ENCODE assay signal across 28 mouse cellular contexts in the genomic region with DNA sequence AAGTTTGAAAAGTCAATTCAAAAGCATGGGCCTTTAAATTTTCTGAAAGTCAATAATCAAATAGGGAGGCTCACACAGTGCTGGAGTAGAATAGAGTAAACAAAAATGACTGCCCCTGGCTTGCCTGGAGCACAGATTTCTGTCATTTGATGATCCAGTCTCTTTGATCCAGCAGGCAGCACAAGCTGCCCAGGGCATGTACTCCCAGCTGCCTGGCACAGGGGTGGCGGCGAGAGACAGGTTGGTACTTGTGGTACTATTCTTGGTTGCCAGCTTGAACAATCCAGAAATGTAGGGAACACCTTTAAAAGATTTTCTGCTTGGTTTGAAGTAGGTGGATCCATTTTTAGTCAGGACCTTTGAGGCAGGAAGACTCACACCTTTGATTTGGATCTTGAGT. TPM values are rescaled to one million over a fixed set of nuclear protein-coding genes. Genes with fewer than 3 reads are reported as not detected.
DNase-seq lines count a peak whose midpoint lies in the region; ATAC-seq and TF ChIP-seq lines count a peak whose summit lies in the region.
"Had no signal": no experiment of that assay in that cellular context is flagged by ENCODE, and none has a peak within 500 bp of the region (broad histone marks: within the 10 kb centered on the region; RNA-seq: fewer than 3 reads in every experiment).

No protein-coding gene starts in this region.

- 95% methylated on average over 2 of the region's 2 CpGs for WGBS in heart, embryonic 12.5 days
- WGBS in intestine, embryonic 15.5 days = 86% methylated on average over 2 of the region's 2 CpGs

- H3K9ac ChIP-seq in heart, embryonic 12.5 days = no peak overlapping the region
- H3K9ac ChIP-seq in intestine, embryonic 15.5 days = no peak overlapping the region
- H3K9ac ChIP-seq: embryonic facial prominence, embryonic 12.5 days; forebrain, embryonic 13.5 days; forebrain, embryonic 15.5 days; forebrain, postnatal 0 days had no signal

- TF ChIP-seq CTCF in bone marrow macrophage, adult 2 months (IDR thresholded peaks at IDR 0.05; ENCODE audit: low read depth, low read length) = no peak

- no peak overlapping the region for H3K27ac ChIP-seq in heart, embryonic 12.5 days (ENCODE audit: poor library complexity, severe bottlenecking)
- peak overlapping the region; percentile 39 for H3K27ac ChIP-seq in bone marrow macrophage, adult 2 months (ENCODE audit: insufficient read depth, low read depth, low read length)
- H3K27ac ChIP-seq in intestine, embryonic 15.5 days = no peak overlapping the region
- H3K27ac ChIP-seq: embryonic facial prominence, embryonic 10.5 days; embryonic facial prominence, embryonic 12.5 days; forebrain, embryonic 10.5 days; forebrain, embryonic 13.5 days; forebrain, embryonic 15.5 days had no signal

- no peaks in the 10 kb centered on the region for H3K9me3 ChIP-seq in heart, embryonic 12.5 days (replicated peaks)
- H3K9me3 ChIP-seq in intestine, embryonic 15.5 days = no peaks in the 10 kb centered on the region
- H3K9me3 ChIP-seq: embryonic facial prominence, embryonic 10.5 days; embryonic facial prominence, embryonic 12.5 days; forebrain, embryonic 10.5 days; forebrain, embryonic 13.5 days; forebrain, embryonic 15.5 days; G1E had no signal

- H3K36me3 ChIP-seq in heart, embryonic 12.5 days = no peaks in the 10 kb centered on the region
- no peaks in the 10 kb centered on the region for H3K36me3 ChIP-seq in intestine, embryonic 15.5 days
- H3K36me3 ChIP-seq: embryonic facial prominence, embryonic 10.5 days; embryonic facial prominence, embryonic 12.5 days; forebrain, embryonic 10.5 days; forebrain, embryonic 15.5 days; G1E had no signal

- DNase-seq in heart, adult 11 months = peak; percentile 84
- DNase-seq in urinary bladder, adult 18-20 months (ENCODE audit: low spot score in 2 of 2) = peak; percentile 38 to 59
- no peak for DNase-seq in urinary bladder, adult 2 months (ENCODE audit: low spot score)
- peak; percentile 51 for DNase-seq in fat pad, adult 2 months (ENCODE audit: extremely low read depth, low read depth, low spot score)
- DNase-seq in yolk sac, embryonic 10.5 days (ENCODE audit: low spot score) = no peak
- DNase-seq: adrenal gland, adult 8-10 months; adrenal gland, postnatal 14 days; adrenal gland, postnatal 36 days; B cell, adult 2 months; cerebellum, adult 11-12 months; cerebellum, adult 2 months; cerebellum, adult 9-10 months; cerebellum, postnatal 10 days; cerebellum, postnatal 25 days; forebrain, postnatal 0 days had no signal

- no peaks in the 10 kb centered on the region for H3K4me1 ChIP-seq in heart, embryonic 12.5 days (replicated peaks)
- H3K4me1 ChIP-seq in bone marrow macrophage, adult 2 months (ENCODE audit: control insufficient read depth, insufficient read depth, low read length) = peaks cover 37% of the 10 kb centered on the region
- H3K4me1 ChIP-seq in intestine, embryonic 15.5 days (replicated peaks) = no peaks in the 10 kb centered on the region
- H3K4me1 ChIP-seq: embryonic facial prominence, embryonic 12.5 days; forebrain, embryonic 13.5 days; forebrain, embryonic 15.5 days had no signal

- TF ChIP-seq POLR2A in bone marrow macrophage, adult 2 months (IDR thresholded peaks at IDR 0.05; ENCODE audit: borderline replicate concordance, low read depth, low read length) = no peak

- H3K4me3 ChIP-seq in heart, embryonic 12.5 days = no peak overlapping the region
- no peak overlapping the region for H3K4me3 ChIP-seq in bone marrow macrophage, adult 2 months (ENCODE audit: insufficient read depth, low read length)
- H3K4me3 ChIP-seq in intestine, embryonic 15.5 days (replicated peaks) = no peak overlapping the region
- H3K4me3 ChIP-seq: embryonic facial prominence, embryonic 10.5 days; embryonic facial prominence, embryonic 12.5 days; forebrain, embryonic 10.5 days; forebrain, embryonic 13.5 days; forebrain, embryonic 15.5 days had no signal

- peaks cover 12% of the 10 kb centered on the region; the same call in 1 of the 2 replicates for H3K27me3 ChIP-seq in heart, embryonic 12.5 days (replicated peaks)
- H3K27me3 ChIP-seq in intestine, embryonic 15.5 days (replicated peaks) = no peaks in the 10 kb centered on the region
- H3K27me3 ChIP-seq: CH12.LX; embryonic facial prominence, embryonic 12.5 days; forebrain, embryonic 13.5 days; forebrain, embryonic 15.5 days; Patski had no signal

- no peak overlapping the region for H3K4me2 ChIP-seq in heart, embryonic 12.5 days
- no peak overlapping the region for H3K4me2 ChIP-seq in intestine, embryonic 15.5 days (replicated peaks)
- H3K4me2 ChIP-seq: embryonic facial prominence, embryonic 12.5 days; forebrain, embryonic 13.5 days; forebrain, embryonic 15.5 days had no signal

- ATAC-seq in heart, embryonic 12.5 days (ENCODE audit: insufficient number of reproducible peaks, low FRiP score) = no peak
- ATAC-seq in intestine, embryonic 15.5 days = no peak
- ATAC-seq: activated CD4-positive, CD25-positive, alpha-beta regulatory T cell, adult 4 months; CD4-positive, CD25-positive, alpha-beta regulatory T cell, adult 4 months; forebrain, embryonic 13.5 days; forebrain, embryonic 15.5 days; forebrain, postnatal 0 days; Patski had no signal

RNA-seq across cellular contexts. Expression of a gene that starts 23.3 kb away (rescaled TPM):
- polyA plus RNA-seq in heart, embryonic 12.5 days (2016; fragmentation: Nextera tagmentation; extraction: Ambion mirVana) = 2.1 and 2.5 TPM in 2 replicates
- 2.3 and 2.7 TPM in 2 replicates for polyA plus RNA-seq in urinary bladder, adult 2 months (2012; rRNA removed)
- 66.3 and 69.0 TPM in 2 replicates for polyA plus RNA-seq in bone marrow macrophage, adult 2 months (2012; ENCODE audit: insufficient read depth, insufficient read length, missing spikeins)
- 3.4 TPM in 2 replicates for polyA plus RNA-seq in intestine, embryonic 15.5 days (2015; fragmentation: Nextera tagmentation; extraction: Ambion mirVana)

Comparison
In these comparisons a context has a peak if more than half of its experiments do, and no peak if none do; other contexts are left out.
1. DNase-seq: peak in heart, adult 11 months (single experiment), urinary bladder, adult 18-20 months (2 of 2) and fat pad, adult 2 months (single experiment); none in urinary bladder, adult 2 months (single experiment) and yolk sac, embryonic 10.5 days (single experiment).
2. RNA of a gene that starts 23.3 kb away (polyA plus RNA-seq): 66.3 to 69.0 TPM in bone marrow macrophage, adult 2 months; 3.4 TPM in intestine, embryonic 15.5 days, 2.3 to 2.7 TPM in urinary bladder, adult 2 months and 2.1 to 2.5 TPM in heart, embryonic 12.5 days; every median in the first group is over 10 times any median in the second.